Mouse (Mus musculus): ENCODE measurements around the gene Phf21a. TPM values are rescaled to one million over a fixed set of nuclear protein-coding genes. Genes with fewer than 3 reads are reported as not detected.

The Phf21a gene
- polyA plus RNA-seq, 1 experiment from 2014 or later: 38.3 TPM

GRCm38 (mm10) chr2:92229973-92230372 is 137.1 kb downstream of the Phf21a start:
- DNase-seq (ENCODE audit: extremely low spot score, low spot score): no peak
- Histone ChIP-seq H3K4me1 (no peaks in the 10 kb centered on the region), H3K4me3 (no peak overlapping the region), H3K27ac (no peak overlapping the region), H3K36me3 (replicated peaks) (peaks cover 84% of the 10 kb centered on the region), H3K27me3 (ENCODE audit: poor library complexity, severe bottlenecking) (no peaks in the 10 kb centered on the region), H3K9me3 (peaks cover 4% of the 10 kb centered on the region; the same call in 1 of the 2 replicates)
- whole genome bisulfite sequencing: 93% methylated on average over 9 of the region's 9 CpGs

- Histone ChIP-seq H3K4me1 (no peaks in the 10 kb centered on the region), H3K4me3 (no peak overlapping the region), H3K27ac (no peak overlapping the region), H3K36me3 (replicated peaks) (peaks cover 86% of the 10 kb centered on the region), H3K9me3 (peaks cover 4% of the 10 kb centered on the region; the same call in 1 of the 2 replicates), H3K27me3 (ENCODE audit: poor library complexity, severe bottlenecking) (no peaks in the 10 kb centered on the region)
- DNase-seq (ENCODE audit: extremely low spot score, low spot score): no peak
Measured at GRCm38 (mm10) chr2:92231706-92232105, 138.8 kb downstream of the Phf21a start.

GRCm38 (mm10) chr2:92234768-92235332 is 141.9 kb downstream of the Phf21a start:
- no peaks in the 10 kb centered on the region for H3K27me3 ChIP-seq (ENCODE audit: poor library complexity, severe bottlenecking)
- no peak overlapping the region for H3K27ac ChIP-seq
- DNase-seq (ENCODE audit: extremely low spot score, low spot score): no peak
- peaks cover 4% of the 10 kb centered on the region; the same call in 1 of the 2 replicates for H3K9me3 ChIP-seq
- no peaks in the 10 kb centered on the region for H3K4me1 ChIP-seq
- no peak overlapping the region for H3K4me3 ChIP-seq
- H3K36me3 ChIP-seq (replicated peaks): peaks cover 90% of the 10 kb centered on the region
- WGBS: 92% methylated on average over 5 of the region's 5 CpGs

GRCm38 (mm10) chr2:92240299-92240698 is 147.4 kb downstream of the Phf21a start:
- Histone ChIP-seq H3K9me3 (no peaks in the 10 kb centered on the region), H3K4me3 (no peak overlapping the region), H3K36me3 (replicated peaks) (peaks cover 83% of the 10 kb centered on the region), H3K27ac (no peak overlapping the region), H3K27me3 (ENCODE audit: poor library complexity, severe bottlenecking) (no peaks in the 10 kb centered on the region), H3K4me1 (no peaks in the 10 kb centered on the region)
- no peak for DNase-seq (ENCODE audit: extremely low spot score, low spot score)
- 90% methylated on average over 2 of the region's 2 CpGs for WGBS

DNA sequence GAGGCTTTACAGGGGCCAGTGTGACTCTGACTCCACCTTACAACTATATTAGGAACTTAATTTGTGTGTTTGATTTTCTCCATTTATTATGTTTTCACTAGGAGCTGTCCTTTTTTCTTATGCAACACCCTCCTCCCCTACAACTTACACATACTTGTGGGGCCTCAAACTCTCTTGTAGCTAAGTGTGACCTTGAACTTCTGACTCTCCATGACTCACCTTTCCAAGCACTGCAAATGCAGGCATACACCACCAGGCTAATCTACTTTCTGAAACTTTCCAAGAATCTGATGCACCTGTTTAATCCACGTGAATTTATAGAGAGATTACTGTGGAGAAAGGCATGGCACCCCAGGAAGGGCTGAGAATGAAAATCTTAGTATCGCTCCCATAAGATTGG is 147.9 kb downstream of the Phf21a start:
- H3K9me3 ChIP-seq: no peaks in the 10 kb centered on the region
- WGBS: 89% methylated on average over 2 of the region's 2 CpGs
- H3K4me1 ChIP-seq: no peaks in the 10 kb centered on the region
- no peak overlapping the region for H3K27ac ChIP-seq
- H3K36me3 ChIP-seq (replicated peaks): peaks cover 79% of the 10 kb centered on the region
- no peak for DNase-seq (ENCODE audit: extremely low spot score, low spot score)
- no peaks in the 10 kb centered on the region for H3K27me3 ChIP-seq (ENCODE audit: poor library complexity, severe bottlenecking)
- H3K4me3 ChIP-seq: no peak overlapping the region

DNA sequence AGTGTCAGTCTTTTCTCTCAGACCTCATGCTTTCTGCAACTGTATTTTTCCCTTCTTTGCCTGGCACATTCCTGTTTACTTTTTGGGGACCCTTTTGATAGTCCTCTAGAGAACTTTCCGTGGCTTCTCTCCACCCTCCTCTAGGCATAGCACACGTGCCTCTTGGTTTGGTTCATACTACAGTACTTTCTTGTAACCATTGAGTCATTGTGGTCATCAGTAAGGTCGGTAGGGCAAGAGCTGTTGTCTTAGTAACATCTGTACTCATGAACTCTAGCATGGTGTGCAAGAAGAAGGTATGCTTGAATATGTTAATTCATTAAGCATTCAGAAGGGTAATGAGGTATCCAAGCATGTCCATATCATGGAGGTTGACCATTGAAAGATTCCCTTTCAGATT is 148.4 kb downstream of the Phf21a start:
- DNase-seq (ENCODE audit: extremely low spot score, low spot score): no peak
- WGBS: 89% methylated on average over 3 of the region's 3 CpGs
- Histone ChIP-seq H3K4me1 (no peaks in the 10 kb centered on the region), H3K27ac (no peak overlapping the region), H3K4me3 (no peak overlapping the region), H3K36me3 (replicated peaks) (peaks cover 76% of the 10 kb centered on the region), H3K27me3 (ENCODE audit: poor library complexity, severe bottlenecking) (no peaks in the 10 kb centered on the region), H3K9me3 (no peaks in the 10 kb centered on the region)

DNA sequence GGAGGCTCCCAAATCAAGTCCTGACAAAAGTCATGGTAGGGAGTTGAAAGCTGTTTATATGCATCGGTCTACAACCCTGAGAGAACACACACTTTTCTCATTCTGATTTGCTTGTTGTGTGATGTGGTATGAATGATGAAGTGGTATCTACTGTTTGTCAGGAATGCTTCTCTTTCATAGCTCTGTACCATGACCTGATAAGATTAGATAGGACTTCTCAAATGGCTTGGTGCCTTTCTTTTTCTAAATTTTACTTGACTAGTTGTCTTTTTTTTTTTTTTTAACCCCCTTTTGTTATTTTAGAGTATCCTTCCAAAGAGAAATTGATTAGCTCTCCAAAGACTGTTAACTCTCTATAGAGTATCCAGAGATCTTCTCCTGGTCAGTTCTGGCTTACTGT is 153.2 kb downstream of the Phf21a start:
- 97% methylated on average over 1 of the region's 1 CpGs for WGBS
- H3K27ac ChIP-seq: no peak overlapping the region
- DNase-seq (ENCODE audit: extremely low spot score, low spot score): no peak
- H3K9me3 ChIP-seq: no peaks in the 10 kb centered on the region
- H3K4me1 ChIP-seq: no peaks in the 10 kb centered on the region
- H3K4me3 ChIP-seq: no peak overlapping the region
- no peaks in the 10 kb centered on the region for H3K27me3 ChIP-seq (ENCODE audit: poor library complexity, severe bottlenecking)
- H3K36me3 ChIP-seq (replicated peaks): peaks cover 66% of the 10 kb centered on the region

DNA sequence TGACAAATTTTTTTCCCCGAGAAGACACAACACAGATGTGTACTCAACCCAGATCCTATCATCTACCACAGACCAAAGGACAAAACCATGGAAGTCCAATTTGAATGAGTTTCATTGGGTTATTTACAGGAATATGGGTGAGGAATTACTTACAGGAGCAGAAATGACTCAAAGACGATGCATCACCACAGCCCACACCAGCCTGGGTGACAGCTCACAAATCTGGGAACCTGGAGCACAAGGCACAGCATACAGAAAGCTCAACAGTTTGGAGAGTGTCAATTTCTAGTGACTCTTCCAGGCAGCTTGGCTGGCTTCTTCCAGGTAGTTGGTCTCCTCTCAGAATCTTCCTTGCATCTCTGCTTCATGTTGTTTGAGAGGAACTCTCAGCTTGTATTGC is 154.8 kb downstream of the Phf21a start:
- DNase-seq (ENCODE audit: extremely low spot score, low spot score): no peak
- no peak overlapping the region for H3K27ac ChIP-seq
- 94% methylated on average over 2 of the region's 2 CpGs for WGBS
- no peaks in the 10 kb centered on the region for H3K4me1 ChIP-seq
- no peak overlapping the region for H3K4me3 ChIP-seq
- no peaks in the 10 kb centered on the region for H3K27me3 ChIP-seq (ENCODE audit: poor library complexity, severe bottlenecking)
- H3K9me3 ChIP-seq: no peaks in the 10 kb centered on the region
- peaks cover 60% of the 10 kb centered on the region for H3K36me3 ChIP-seq (replicated peaks)

GRCm38 (mm10) chr2:92250472-92250871 is 157.6 kb downstream of the Phf21a start:
- Histone ChIP-seq H3K27me3 (ENCODE audit: poor library complexity, severe bottlenecking) (no peaks in the 10 kb centered on the region), H3K36me3 (replicated peaks) (peaks cover 44% of the 10 kb centered on the region), H3K4me1 (no peaks in the 10 kb centered on the region), H3K4me3 (no peak overlapping the region), H3K27ac (no peak overlapping the region), H3K9me3 (no peaks in the 10 kb centered on the region)
- WGBS: 89% methylated on average over 2 of the region's 2 CpGs
- no peak for DNase-seq (ENCODE audit: extremely low spot score, low spot score)

DNA sequence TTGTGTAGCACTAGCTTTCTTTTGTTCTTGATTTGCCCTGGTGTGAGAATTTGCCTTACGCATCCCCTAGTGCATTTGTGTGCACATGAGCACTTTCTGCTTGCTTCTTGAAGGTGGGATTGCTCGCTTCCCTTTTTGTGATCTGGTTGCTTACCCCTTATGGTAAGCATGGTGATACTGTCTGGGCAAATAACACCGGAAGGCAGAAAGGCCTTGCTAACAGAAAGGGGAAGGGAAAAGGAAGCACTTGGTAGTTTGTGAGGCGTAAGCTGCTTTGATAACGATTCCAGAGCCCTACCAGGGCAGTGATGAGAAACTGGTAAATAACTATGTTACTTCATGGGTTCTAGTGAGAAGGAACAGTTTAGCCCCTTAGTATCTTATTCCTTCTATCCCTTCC is 160.9 kb downstream of the Phf21a start:
- no peaks in the 10 kb centered on the region for H3K9me3 ChIP-seq
- 88% methylated on average over 5 of the region's 5 CpGs for WGBS
- 0 out of 2 replicates have a peak, but pooled peaks cover 3% of the 10 kb centered on the region for H3K4me1 ChIP-seq
- DNase-seq (ENCODE audit: extremely low spot score, low spot score): no peak
- H3K4me3 ChIP-seq: no peak overlapping the region
- no peak overlapping the region for H3K27ac ChIP-seq
- H3K27me3 ChIP-seq (ENCODE audit: poor library complexity, severe bottlenecking): no peaks in the 10 kb centered on the region
- H3K36me3 ChIP-seq (replicated peaks): peaks cover 42% of the 10 kb centered on the region

GRCm38 (mm10) chr2:92256141-92256540 is 163.2 kb downstream of the Phf21a start:
- Histone ChIP-seq H3K9me3 (no peaks in the 10 kb centered on the region), H3K27ac (no peak overlapping the region), H3K4me1 (0 out of 2 replicates have a peak, but pooled peaks cover 3% of the 10 kb centered on the region), H3K36me3 (replicated peaks) (peaks cover 37% of the 10 kb centered on the region), H3K27me3 (ENCODE audit: poor library complexity, severe bottlenecking) (no peaks in the 10 kb centered on the region), H3K4me3 (no peak overlapping the region)
- no peak for DNase-seq (ENCODE audit: extremely low spot score, low spot score)
- 78% methylated on average over 7 of the region's 7 CpGs for WGBS

DNA sequence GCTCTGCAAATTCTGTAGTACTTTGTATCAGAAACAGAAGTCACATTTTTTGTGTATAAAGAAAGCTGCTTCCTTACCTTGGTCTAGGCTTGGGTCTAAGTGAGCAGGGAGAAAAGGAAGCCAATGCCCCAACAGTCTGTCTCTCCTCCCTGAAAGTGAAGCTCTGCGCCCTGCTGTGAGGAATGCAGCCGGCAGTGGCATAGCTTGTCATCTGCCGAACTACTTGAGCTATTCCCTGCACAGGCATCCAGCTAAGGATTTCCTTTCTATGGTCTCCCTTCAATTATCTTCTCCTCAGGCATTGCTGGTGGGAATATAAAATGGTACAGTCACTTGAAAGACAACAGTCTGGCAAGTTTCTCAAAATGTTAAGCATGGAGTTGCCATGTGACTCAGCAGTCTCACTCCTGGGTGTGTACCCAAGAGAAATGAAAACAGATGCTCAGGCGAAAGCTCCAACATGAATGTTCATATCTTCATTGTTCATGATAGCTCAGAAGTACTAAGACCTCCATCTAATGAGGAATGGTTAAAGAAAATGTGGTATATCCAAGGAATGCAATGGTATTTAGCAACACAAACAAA is 164.5 kb downstream of the Phf21a start:
- Histone ChIP-seq H3K36me3 (replicated peaks) (peaks cover 32% of the 10 kb centered on the region), H3K27ac (no peak overlapping the region), H3K27me3 (ENCODE audit: poor library complexity, severe bottlenecking) (no peaks in the 10 kb centered on the region), H3K9me3 (no peaks in the 10 kb centered on the region), H3K4me3 (no peak overlapping the region), H3K4me1 (0 out of 2 replicates have a peak, but pooled peaks cover 3% of the 10 kb centered on the region)
- no peak for DNase-seq (ENCODE audit: extremely low spot score, low spot score)
- WGBS: 58% methylated on average over 4 of the region's 4 CpGs

DNA sequence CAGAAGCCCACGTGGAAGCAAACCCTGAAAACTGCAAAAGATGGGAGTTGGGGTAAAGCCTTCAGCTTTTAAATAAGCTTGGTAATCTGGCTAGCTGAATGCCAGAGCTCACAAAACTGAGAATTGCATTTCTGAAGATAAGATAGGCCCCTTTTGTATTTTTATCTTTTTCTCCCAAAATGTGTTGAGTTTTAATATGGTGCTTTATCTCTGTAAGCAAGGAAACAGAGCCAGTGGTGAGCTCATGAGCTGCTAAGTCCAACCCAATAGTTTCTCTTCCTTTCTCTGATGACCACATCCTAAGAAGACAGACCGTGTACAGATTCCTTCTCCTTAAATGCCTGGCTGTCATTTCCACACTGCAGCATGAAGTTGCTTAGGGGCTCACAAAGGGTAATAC is 167.0 kb downstream of the Phf21a start:
- Histone ChIP-seq H3K36me3 (replicated peaks) (peaks cover 28% of the 10 kb centered on the region), H3K4me1 (0 out of 2 replicates have a peak, but pooled peaks cover 3% of the 10 kb centered on the region), H3K27me3 (ENCODE audit: poor library complexity, severe bottlenecking) (no peaks in the 10 kb centered on the region), H3K9me3 (no peaks in the 10 kb centered on the region), H3K27ac (no peak overlapping the region), H3K4me3 (no peak overlapping the region)
- WGBS: 90% methylated on average over 2 of the region's 2 CpGs
- DNase-seq (ENCODE audit: extremely low spot score, low spot score): no peak
